Mouse (Mus musculus) ES-Bruce4 (cell line): ENCODE results near the gene Angptl6.

Source experiments
- CTCF ChIP-seq: IDR thresholded peaks from one replicate; pipeline ENCODE4 v1.8.1; 2011; ENCODE audit warnings: low read depth, low read length
- EP300 ChIP-seq: IDR thresholded peaks from 2 replicates; pipeline ENCODE4 v1.6.1; 2011; ENCODE audit warnings: low read depth, low read length; ENCODE audit not compliant: insufficient read depth
- POLR2A ChIP-seq: IDR thresholded peaks from one replicate; pipeline ENCODE4 v1.8.1; 2011; ENCODE audit warnings: low read length; ENCODE audit not compliant: insufficient read depth

DNA sequence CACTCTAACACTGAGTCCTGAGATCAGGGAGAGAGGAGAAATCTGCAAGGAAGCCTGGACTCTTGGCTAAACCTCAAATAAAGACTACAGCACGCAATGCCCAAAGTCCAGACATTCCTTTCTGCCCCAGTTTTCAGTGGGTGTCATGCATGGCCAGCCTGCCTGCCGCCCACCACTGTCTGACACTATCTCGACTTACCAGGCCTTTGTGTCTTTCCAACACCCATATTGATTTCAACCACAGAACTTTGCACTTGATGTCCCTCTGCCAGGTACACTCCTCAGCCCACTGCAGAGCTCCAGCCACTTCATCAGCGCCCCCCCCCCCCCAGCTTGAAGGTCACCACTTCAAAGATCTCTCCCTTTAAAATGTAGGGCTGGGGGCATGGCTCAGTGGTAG lies 17.3 kb downstream of the Angptl6 start:
- no peak for TF ChIP-seq POLR2A
- TF ChIP-seq CTCF = no peak
- TF ChIP-seq EP300 = no peak
